Mouse (Mus musculus): ENCODE results near the gene Fry.

Fry gene

DNA sequence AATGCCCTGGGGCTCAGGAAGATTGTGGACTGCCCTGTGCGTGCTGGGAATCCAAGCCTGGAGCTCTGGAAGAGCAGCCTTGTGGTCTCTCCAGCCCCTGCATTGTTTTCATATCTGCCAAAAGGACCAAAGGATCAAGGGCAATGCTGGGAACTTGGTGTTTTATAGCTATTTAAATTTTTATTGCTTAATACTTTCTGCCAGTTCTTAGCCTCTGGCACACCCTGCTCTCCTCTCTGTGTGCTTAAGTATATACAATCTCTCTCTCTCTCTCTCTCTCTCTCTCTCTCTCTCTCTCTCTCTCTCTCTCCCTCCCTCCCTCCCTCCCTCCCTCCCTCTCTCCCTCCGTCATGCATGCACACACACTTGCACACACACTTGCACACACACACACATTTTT is 147.5 kb downstream of the Fry start:
- DNase-seq (ENCODE audit: low read depth, low spot score) = no peak

DNA sequence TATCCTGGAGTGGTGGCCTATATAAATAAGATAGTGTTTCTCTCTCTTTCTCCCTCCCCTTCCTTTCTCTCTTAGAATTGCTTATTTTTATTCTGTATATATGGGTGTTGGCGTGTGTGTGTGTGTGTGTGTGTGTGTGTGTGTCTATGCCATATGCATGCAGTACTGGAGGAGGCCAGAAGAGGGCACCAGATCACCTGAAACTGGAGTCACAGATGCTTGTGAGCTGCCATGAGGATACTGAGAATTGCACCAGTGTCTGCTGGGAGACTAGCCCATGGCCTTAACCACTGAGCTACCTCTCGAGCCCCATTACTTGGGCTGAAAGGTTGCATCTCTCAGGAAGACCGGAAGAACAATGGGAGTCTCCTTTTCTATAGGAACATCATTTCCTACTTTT is 149.8 kb downstream of the Fry start:
- peak; percentile 83 for DNase-seq (ENCODE audit: low read depth, low spot score)

DNA sequence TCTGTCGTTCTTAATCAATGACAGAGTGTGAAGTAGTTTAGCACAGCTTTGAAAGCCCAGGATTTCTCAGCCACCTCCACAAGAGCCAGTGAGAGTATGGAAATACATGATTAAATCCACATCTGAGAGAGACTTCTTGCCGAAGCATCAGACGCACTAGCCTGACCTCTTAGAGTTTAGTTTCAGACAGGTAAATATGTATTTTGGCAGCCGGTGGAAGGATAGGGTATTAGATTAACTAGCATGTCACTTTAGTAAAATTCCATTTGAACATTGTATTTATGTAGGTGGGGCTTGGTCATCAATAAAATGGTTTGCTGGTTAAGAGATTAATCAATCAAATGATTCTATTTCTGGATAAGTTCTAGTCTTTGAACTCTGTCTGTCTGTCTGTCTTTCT is 152.0 kb downstream of the Fry start:
- no peak for DNase-seq (ENCODE audit: low read depth, low spot score)

DNA sequence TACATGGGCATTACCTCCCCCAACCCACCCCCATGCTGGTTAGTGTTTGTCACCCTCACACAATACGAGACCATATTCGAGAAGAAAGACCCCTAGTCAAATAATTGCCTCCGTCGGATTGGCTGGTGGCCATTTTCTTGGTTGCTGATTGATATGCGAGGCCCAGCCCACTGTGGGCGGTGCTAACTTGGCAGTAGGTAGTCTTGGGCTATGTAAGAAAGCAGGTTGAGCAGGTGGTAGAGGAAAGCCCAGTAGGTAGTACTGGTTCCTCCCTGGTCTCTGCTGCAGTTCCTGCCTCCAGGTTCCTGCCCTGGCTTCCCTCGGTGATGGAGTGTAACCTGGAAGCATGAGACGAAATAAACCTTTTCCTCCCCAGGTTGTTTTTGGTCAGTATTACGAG is 153.7 kb downstream of the Fry start:
- peak; percentile 62 for DNase-seq (ENCODE audit: low read depth, low spot score)

DNA sequence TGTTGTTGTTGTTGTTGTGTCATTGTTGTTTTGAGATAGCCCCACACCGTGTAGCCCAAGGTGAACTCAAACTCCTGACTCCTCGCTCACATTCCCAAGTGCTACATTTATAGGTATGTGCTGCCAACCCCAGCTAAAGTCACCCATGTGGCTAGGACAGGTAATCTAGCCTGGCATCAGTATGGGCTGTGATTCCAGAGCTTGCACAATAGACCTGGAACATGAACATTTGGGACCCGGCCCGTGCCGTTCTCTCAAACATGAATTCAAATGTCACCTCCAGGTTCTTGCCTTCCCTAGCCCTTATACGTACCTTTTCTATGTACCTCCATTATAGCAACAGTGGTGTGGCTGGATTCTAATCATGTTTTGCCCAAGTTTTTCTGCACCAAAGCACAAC is 156.9 kb downstream of the Fry start:
- DNase-seq (ENCODE audit: low read depth, low spot score) = no peak

DNA sequence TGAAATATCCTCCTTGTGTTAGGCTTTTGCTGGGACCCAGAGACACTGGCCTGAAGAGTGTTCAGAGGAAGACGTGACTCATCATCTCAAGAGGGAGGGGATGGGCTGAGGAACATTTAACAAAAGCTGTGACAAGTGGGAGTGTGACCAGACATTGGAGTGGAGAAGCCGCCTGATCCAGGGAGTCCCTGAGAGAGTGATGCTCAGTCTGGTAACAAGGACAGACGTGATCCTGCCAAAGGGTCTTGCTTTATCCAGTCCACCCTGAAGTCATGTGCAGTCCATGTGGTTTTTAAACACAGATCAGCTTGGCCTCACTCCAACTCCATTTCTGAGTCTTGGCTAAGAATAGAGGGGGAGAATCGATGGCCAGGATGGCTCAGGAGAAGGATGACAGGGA is 158.2 kb downstream of the Fry start:
- DNase-seq (ENCODE audit: low read depth, low spot score) = peak; percentile 18

DNA sequence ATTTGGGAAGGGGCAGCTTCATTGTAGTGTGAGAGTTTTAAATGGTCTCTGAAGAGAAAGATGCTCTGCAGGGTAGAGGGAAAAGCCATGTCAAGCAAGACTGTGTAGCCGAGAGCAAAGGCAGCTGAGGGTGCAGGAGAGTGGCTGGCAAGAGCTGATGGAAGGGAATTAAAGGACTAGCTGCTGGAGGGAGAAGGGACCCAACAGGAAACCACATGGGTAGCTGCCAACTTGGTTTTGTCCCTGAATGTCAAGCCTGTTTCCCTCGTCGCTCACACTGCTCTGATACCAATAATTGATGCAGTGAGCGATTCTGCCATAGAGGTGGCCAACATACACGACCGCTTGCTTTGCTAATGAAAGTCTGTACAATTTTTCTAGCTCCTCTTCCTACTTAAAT is 160.9 kb downstream of the Fry start:
- no peak for DNase-seq (ENCODE audit: low read depth, low spot score)

DNA sequence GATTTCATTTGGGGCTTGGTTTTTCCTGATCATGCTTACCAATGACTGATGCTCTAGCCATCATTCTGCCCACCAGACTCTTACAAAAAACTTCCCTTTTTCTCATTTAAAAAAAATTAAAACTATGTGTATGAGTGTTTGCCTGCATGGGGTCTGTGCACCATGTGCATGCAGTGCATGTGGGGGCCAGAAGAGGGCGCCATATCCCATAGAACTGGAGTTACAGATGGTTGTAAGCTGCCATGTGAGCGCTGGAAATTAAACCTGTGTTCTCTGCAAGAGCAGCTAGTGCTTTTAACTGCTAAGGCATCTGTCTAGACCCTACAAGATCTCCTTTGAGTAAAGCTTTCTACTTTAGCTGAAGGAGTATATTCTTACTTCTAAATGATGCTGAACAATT is 162.6 kb downstream of the Fry start:
- peak; percentile 60 for DNase-seq (ENCODE audit: low read depth, low spot score)

DNA sequence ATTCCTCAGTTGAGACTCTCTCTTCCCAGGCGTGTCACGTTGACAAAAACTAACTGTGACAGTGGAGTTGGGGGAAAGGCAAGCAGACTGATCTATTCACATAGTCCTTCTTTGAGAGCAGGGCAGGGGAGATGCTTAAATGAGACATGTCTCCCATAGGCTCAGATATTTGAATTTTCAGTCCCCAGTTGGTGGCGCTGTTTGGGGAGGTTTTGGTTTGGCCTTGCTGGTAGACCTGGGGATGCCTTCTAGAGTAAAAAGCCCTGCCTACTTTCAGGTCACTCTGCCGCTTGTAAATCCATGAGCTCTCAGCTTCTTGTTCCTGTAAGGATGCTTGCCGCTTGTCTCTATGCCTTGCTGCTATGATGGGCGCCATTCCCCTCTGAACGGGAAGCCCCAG is 163.6 kb downstream of the Fry start:
- peak; percentile 73 for DNase-seq (ENCODE audit: low read depth, low spot score)

DNA sequence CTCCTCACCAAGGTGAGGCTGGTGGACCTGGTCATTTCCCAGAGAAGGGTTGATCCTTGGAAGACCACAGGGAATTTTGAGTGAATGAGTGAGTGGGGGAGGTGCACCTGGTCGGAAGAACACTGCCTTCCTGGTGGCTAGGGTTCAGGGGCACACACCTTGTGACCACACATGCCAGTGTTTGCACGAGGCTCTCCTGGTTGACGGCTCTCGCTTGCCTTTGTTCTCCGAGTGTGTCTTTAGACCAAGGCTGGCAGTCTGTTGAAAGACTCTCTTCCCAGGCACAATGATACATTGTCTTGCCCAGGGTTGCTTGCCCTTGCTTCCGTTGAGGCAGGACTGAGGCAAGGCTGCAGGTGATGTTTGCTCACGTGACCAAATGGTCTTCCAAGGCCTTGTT is 169.5 kb downstream of the Fry start:
- DNase-seq (ENCODE audit: low read depth, low spot score) = no peak

DNA sequence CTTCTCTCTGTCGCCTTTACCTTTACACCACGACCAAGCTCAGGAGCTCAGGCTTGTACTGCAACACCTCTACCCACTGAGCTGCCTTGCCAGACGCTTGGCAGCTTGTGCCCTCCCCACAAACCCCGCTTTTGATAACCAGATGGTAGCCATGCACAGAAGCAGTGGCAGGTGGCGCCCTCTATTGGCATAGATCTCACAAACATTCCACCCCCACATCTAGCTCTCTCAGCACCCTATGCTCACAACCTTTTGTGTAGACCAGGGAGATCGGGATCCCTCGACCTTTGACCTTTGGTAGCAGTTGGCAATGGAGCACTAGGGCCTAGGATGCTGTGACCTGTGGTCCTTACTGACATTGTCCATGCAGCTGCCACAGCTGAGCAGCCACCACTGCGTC is 171.2 kb downstream of the Fry start:
- peak; percentile 62 for DNase-seq (ENCODE audit: low read depth, low spot score)

DNA sequence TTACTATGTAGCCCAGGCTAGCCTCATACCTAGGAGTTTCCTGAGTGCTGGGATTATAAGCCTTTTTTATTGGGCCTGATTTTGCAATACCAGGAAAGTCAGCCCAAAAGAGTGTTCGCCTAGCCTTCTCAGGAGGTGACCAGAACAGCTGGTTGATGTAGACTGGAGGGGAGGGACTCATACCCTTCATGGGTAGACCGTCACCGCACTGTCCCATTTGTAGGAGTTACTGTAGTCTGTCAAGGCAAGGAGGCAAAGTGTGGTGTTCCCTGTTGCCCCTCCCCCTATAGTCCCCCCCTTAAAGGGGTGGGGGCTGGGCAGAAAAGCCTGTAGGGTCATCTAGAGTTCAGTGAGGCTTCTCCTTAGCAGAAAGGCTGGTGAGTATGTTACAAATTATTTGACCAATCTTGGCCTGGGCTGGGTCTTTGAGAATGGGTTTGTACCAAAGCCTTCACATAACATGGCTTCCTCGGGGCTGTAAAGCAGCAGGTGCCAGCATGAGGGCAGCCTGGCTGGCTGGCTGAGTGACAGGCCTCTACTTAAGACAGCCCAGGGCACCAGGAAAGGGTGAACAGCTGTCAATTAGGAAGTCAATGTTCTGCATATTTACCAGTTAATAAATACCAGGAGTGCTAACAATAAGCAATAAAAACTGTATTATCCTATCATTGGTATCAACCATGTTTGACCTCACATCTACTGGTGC is 172.2 kb downstream of the Fry start:
- DNase-seq (ENCODE audit: low read depth, low spot score) = peak; percentile 16

DNA sequence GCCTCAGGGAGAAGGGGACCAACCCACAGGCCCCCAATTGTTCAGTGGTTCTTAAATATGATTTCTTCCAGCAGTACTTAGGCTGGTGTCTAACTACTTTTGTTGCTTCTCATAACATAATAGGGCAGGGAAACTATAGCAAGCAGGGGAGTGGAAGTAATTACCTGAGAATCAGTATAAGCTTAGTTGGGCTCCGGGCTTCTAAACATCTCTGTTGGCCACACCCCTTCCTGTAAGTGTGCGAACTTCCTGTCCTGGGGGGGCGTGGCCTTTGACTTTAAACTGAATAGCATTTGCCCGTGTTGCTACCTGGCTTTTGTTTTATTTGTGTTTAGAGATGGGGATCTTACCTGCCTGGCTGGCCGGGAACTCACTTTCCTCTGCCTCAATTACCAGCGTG is 172.8 kb downstream of the Fry start:
- peak; percentile 84 for DNase-seq (ENCODE audit: low read depth, low spot score)

DNA sequence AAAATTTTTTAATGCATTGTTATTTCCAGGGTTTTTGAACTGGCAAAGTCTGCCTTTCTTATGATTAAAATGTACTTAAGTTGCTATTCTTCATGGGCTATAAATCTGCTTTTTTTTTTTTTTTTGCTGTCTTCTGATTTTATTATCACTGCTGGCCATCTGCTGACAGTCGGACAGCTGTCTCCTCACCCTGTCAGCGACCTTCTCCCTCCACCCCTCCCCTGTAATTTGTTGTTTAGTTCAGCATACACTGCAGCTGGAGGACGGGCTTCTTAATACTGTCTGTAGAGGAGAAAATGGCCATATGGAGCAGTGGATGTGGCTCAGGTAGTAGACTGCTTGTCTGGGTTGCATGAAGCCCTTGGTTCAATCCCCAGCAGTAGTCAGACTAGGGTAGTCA is 173.7 kb downstream of the Fry start:
- DNase-seq (ENCODE audit: low read depth, low spot score) = no peak

DNA sequence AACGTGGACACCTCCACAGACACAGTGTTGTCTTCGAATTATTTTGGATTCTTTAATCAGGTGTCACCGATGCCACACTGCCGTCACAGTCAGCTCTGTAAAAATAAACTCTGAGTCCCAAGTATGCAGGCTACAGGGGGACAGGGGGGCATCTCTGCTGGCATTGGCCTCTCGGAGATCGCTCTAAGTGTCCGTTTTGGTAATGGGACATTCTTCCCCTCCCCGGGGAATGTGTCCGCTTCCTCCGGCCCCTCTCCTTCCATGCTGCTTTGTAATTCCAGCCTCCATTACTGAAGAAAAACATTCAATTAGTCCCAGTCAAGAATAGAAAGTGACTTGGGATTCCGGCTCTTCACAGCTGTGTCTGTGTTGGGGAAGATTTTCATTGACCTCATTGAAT is 175.9 kb downstream of the Fry start:
- no peak for DNase-seq (ENCODE audit: low read depth, low spot score)

DNA sequence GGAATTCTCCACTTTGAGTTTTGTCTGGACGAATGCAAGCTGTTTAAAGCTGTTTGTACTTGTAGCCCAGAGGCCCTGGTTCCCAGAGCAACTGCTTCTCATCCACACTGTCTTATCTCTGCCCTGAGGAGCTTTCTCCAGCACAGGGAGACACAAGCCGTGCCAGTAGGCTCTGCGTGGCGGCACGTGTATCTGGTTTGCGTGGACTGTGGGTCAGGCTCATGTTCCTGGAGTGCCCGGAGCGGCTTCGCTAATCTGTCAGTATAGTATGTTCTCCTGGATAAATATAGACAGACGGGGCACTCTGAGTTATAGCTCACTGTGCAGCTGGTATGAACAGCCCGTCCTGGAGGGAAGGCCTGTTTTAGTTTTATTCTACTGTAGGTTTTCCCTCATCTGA is 176.7 kb downstream of the Fry start:
- DNase-seq (ENCODE audit: low read depth, low spot score) = no peak

DNA sequence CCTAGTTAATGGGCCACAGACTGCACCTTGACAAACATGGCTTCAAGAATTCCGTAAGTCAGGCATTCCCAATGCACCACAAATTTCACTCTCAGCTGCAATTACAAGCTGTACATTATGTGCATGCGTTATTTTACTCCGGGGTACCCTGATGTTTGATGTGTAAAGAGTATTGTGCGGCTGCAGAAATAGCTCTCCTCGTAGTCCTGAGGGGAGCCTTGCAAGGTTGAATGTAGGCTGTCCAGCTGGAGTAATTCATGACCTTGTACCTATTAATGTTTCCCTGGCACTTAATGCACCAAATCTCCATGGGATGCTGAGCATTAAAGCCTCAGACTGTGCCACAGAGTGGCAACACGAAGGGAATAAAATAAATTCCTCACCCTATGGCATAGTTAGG is 180.5 kb downstream of the Fry start:
- DNase-seq (ENCODE audit: low read depth, low spot score) = no peak

DNA sequence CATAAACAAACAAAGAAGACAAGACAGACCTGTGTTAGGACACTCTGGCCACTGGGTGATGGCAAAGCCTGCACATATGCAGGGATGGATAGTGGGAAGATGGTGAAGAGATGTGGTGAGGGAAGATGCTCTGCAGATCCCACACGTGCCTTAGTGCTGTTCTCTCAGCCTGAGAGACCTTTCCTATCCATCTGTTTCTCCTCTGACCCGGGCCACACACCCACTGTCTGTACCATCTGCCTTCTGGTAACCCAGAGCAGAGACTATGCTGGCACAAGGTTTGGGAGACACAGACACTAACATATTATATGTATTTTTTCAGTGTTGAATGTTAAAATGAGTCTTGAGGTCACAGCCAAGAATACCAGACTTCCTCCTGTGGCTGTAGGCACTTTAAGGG is 183.7 kb downstream of the Fry start:
- no peak for DNase-seq (ENCODE audit: low read depth, low spot score)

DNA sequence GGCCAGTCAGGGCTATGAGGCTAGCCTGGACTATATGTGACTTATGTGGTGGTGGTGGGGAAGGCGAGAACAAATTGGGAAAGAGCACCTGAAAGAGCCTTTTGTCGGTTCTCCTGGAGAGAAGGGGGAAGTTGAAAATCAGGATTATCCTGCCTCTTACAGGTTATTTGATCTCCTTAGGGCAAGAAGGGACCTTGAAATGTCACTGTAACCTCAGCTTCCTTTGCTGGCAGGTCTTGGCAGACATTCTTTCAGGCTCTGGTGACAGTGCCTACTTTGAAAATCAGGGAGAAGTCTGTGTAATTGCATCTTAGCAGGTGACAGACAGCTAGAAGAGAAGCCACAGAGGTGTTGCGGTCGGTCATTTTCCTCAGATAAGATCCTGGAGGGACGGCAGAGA is 184.6 kb downstream of the Fry start:
- no peak for DNase-seq (ENCODE audit: low read depth, low spot score)

DNA sequence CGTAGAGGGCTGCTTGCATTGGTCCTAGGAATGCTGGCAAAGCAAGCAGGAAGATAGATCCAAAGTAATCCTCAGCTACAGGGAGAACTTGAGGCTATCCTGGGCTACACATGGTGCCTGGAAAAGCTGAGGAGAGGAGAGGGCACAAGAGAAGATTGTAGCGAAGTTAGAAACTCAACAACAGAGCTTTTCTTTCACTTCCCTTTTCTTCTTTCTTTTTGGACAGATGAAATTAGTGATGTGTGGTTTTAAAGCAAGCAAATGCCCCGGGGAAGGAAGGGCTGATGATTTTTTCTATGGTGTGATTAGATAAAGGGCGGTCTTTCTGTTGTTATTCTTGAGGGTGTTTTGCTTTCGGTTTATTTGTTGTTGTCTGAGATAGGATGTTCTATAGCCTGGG is 188.1 kb downstream of the Fry start:
- no peak for DNase-seq (ENCODE audit: low read depth, low spot score)

DNA sequence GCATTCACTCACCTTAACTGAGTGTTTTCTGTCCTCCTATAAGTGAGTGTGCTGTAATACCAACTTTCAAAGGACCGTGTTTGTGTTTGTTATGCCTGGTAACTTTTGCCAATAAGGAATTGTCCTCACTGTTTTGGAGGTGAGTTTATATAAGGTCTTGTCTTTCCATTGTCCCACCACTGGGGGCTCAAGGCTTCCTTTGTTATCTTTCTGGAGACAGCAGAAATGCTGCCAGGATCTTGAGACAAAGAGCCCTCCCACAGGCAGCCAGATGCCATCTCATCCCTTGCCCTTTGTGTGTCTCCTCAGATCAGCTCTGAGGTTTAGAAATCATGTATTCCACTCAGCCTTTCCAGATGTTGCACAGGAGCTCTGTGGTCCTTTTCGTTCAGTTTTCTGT is 194.8 kb downstream of the Fry start:
- peak; percentile 59 for DNase-seq (ENCODE audit: low read depth, low spot score)

DNA sequence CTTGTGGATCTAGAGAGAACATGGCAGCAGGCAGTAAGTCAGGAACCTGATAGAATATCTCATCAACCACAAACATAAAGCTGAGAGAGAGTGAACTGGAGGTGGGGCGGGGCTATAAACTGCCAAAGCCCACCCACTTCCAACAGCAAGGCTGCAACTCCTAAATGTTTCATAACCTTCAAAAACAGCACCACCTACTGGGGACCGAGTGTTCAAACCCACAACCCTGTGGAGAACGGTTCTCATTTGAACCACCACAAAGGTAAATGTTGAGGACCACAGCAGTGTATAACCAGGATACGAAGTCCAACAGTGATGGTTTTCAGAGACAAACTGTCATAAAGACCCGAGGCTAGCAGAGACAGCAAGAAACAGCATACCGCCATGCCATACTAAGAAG is 196.1 kb downstream of the Fry start:
- peak; percentile 65 for DNase-seq (ENCODE audit: low read depth, low spot score)

DNA sequence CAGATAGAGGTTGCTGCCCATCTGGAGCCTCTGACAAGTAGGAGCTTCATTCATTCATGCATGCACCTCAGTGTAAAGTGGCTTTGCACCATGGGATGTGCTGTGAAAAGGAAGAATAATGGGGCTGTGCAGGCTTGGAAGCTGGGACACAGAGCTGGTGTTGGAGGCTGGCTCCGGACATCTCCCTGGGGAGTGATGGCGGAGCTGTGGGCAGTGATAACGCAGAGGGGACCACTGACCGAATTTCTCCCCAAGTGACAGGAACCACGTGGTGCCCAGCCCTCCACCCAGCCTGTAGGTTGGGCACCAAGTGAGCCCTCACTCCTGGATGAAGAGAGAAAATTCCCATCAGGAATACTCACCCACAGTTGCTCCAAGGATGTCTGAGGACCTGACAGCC is 207.0 kb downstream of the Fry start:
- no peak for DNase-seq (ENCODE audit: low read depth, low spot score)

DNA sequence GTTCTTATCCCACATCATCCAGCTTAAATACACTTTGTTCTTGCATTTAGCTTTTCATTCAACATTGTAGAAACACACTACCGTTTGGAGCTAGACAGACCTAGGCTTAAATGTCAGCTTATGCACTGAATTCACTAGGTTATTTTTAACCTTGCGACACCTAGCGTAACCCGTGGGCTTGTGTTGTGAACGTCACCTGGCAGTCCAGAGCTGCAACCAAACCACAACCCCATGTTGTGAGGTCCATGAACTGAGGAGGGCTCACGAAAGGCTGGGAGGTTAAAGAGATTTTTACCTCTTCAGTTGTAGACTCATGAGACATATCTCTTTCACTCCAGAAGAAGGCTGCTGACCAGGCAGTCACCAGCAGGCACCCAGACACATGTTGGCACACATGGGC is 210.2 kb downstream of the Fry start:
- no peak for DNase-seq (ENCODE audit: low read depth, low spot score)
